Mouse (Mus musculus): ENCODE data around the gene Sp9. TPM values are rescaled to one million over a fixed set of nuclear protein-coding genes. Genes with fewer than 3 reads are reported as not detected.
A peak's percentile ranks its signal among the peaks of the same experiment; 100 is the strongest.

Gene Sp9
- polyA plus RNA-seq, 1 experiment from 2014 or later, result 3.7 TPM

GRCm38 (mm10) chr2:73276141-73276571 lies 4.4 kb downstream of the Sp9 start:
- under 1% methylated on average over 6 of the region's 6 CpGs for WGBS
- Histone ChIP-seq H3K4me3 (peak overlapping the region; percentile 34; the same call in 1 of the 2 replicates), H3K9ac (no peak overlapping the region), H3K4me2 (peak overlapping the region; percentile 52), H3K36me3 (no peaks in the 10 kb centered on the region), H3K27ac (no peak overlapping the region), H3K27me3 (peaks cover 86% of the 10 kb centered on the region), H3K4me1 (peaks cover 66% of the 10 kb centered on the region), H3K9me3 (no peaks in the 10 kb centered on the region)
- no peak for ATAC-seq (ENCODE audit: insufficient number of reproducible peaks, insufficient read depth, low FRiP score, low TSS enrichment, low read depth)

- Histone ChIP-seq H3K9me3 (no peaks in the 10 kb centered on the region), H3K27ac (peak overlapping the region; percentile 28; the same call in 1 of the 2 replicates), H3K4me1 (peaks cover 62% of the 10 kb centered on the region), H3K4me2 (peak overlapping the region; percentile 52), H3K4me3 (peak overlapping the region; percentile 34), H3K27me3 (peaks cover 86% of the 10 kb centered on the region), H3K36me3 (no peaks in the 10 kb centered on the region), H3K9ac (peak overlapping the region; percentile 65)
- ATAC-seq (ENCODE audit: insufficient number of reproducible peaks, insufficient read depth, low FRiP score, low TSS enrichment, low read depth), result no peak
- 2% methylated on average over 38 of the region's 38 CpGs for WGBS
Measured at GRCm38 (mm10) chr2:73277021-73277708, 5.4 kb downstream of the Sp9 start.

- H3K9me3 ChIP-seq, result no peaks in the 10 kb centered on the region
- H3K4me1 ChIP-seq, result peaks cover 58% of the 10 kb centered on the region
- 2% methylated on average over 18 of the region's 18 CpGs for WGBS
- peak overlapping the region; percentile 65 for H3K9ac ChIP-seq
- ATAC-seq (ENCODE audit: insufficient number of reproducible peaks, insufficient read depth, low FRiP score, low TSS enrichment, low read depth), result no peak
- H3K4me3 ChIP-seq, result peak overlapping the region; percentile 34
- H3K4me2 ChIP-seq, result peak overlapping the region; percentile 52
- H3K27me3 ChIP-seq, result peaks cover 84% of the 10 kb centered on the region
- no peaks in the 10 kb centered on the region for H3K36me3 ChIP-seq
- H3K27ac ChIP-seq, result peak overlapping the region; percentile 28; the same call in 1 of the 2 replicates
Measured at GRCm38 (mm10) chr2:73277709-73278075, 6.0 kb downstream of the Sp9 start.

GRCm38 (mm10) chr2:73278131-73278854 lies 6.6 kb downstream of the Sp9 start:
- Histone ChIP-seq H3K4me1 (peaks cover 52% of the 10 kb centered on the region), H3K36me3 (no peaks in the 10 kb centered on the region), H3K4me2 (peak overlapping the region; percentile 52), H3K27ac (no peak overlapping the region), H3K9me3 (no peaks in the 10 kb centered on the region), H3K9ac (peak overlapping the region; percentile 65; the same call in 1 of the 2 replicates), H3K27me3 (peaks cover 79% of the 10 kb centered on the region), H3K4me3 (peak overlapping the region; percentile 34)
- ATAC-seq (ENCODE audit: insufficient number of reproducible peaks, insufficient read depth, low FRiP score, low TSS enrichment, low read depth), result no peak
- WGBS, result 1% methylated on average over 20 of the region's 20 CpGs

- no peak overlapping the region for H3K27ac ChIP-seq
- H3K27me3 ChIP-seq, result peaks cover 73% of the 10 kb centered on the region
- no peaks in the 10 kb centered on the region for H3K9me3 ChIP-seq
- peak overlapping the region; percentile 52 for H3K4me2 ChIP-seq
- peak overlapping the region; percentile 46; the same call in 1 of the 2 replicates for H3K9ac ChIP-seq
- H3K36me3 ChIP-seq, result no peaks in the 10 kb centered on the region
- peaks cover 46% of the 10 kb centered on the region for H3K4me1 ChIP-seq
- H3K4me3 ChIP-seq, result peak overlapping the region; percentile 28
- WGBS, result under 1% methylated on average over 17 of the region's 17 CpGs
- no peak; the same call in 1 of the 2 replicates for ATAC-seq (ENCODE audit: insufficient number of reproducible peaks, insufficient read depth, low FRiP score, low TSS enrichment, low read depth)
Measured at GRCm38 (mm10) chr2:73278869-73279268, 7.1 kb downstream of the Sp9 start.

GRCm38 (mm10) chr2:73279271-73280038 lies 7.7 kb downstream of the Sp9 start:
- H3K27ac ChIP-seq, result no peak overlapping the region
- no peak for ATAC-seq (ENCODE audit: insufficient number of reproducible peaks, insufficient read depth, low FRiP score, low TSS enrichment, low read depth)
- H3K36me3 ChIP-seq, result no peaks in the 10 kb centered on the region
- 3% methylated on average over 27 of the region's 31 CpGs for WGBS
- H3K4me3 ChIP-seq, result peak overlapping the region; percentile 28
- H3K9me3 ChIP-seq, result no peaks in the 10 kb centered on the region
- peak overlapping the region; percentile 46; the same call in 1 of the 2 replicates for H3K9ac ChIP-seq
- H3K4me1 ChIP-seq, result peaks cover 40% of the 10 kb centered on the region
- peak overlapping the region; percentile 52 for H3K4me2 ChIP-seq
- H3K27me3 ChIP-seq, result peaks cover 68% of the 10 kb centered on the region

GRCm38 (mm10) chr2:73280356-73281047 lies 8.8 kb downstream of the Sp9 start:
- 3% methylated on average over 33 of the region's 33 CpGs for WGBS
- Histone ChIP-seq H3K9ac (peak overlapping the region; percentile 36; the same call in 1 of the 2 replicates), H3K9me3 (no peaks in the 10 kb centered on the region), H3K4me3 (peak overlapping the region; percentile 29), H3K4me1 (peaks cover 37% of the 10 kb centered on the region), H3K4me2 (peak overlapping the region; percentile 48), H3K27ac (no peak overlapping the region), H3K36me3 (no peaks in the 10 kb centered on the region), H3K27me3 (peaks cover 63% of the 10 kb centered on the region)
- no peak for ATAC-seq (ENCODE audit: insufficient number of reproducible peaks, insufficient read depth, low FRiP score, low TSS enrichment, low read depth)

GRCm38 (mm10) chr2:73281048-73281661 lies 9.4 kb downstream of the Sp9 start:
- H3K9ac ChIP-seq, result 0 out of 2 replicates have a peak overlapping the region, but pooled peaks have one; percentile 36
- H3K4me1 ChIP-seq, result peaks cover 37% of the 10 kb centered on the region
- H3K4me2 ChIP-seq, result peak overlapping the region; percentile 48
- H3K36me3 ChIP-seq, result no peaks in the 10 kb centered on the region
- no peak overlapping the region for H3K27ac ChIP-seq
- peaks cover 57% of the 10 kb centered on the region for H3K27me3 ChIP-seq
- no peak for ATAC-seq (ENCODE audit: insufficient number of reproducible peaks, insufficient read depth, low FRiP score, low TSS enrichment, low read depth)
- peak overlapping the region; percentile 29 for H3K4me3 ChIP-seq
- H3K9me3 ChIP-seq, result no peaks in the 10 kb centered on the region
- WGBS, result 12% methylated on average over 22 of the region's 22 CpGs

- Histone ChIP-seq H3K4me3 (no peak overlapping the region), H3K27ac (no peak overlapping the region), H3K27me3 (peaks cover 53% of the 10 kb centered on the region), H3K4me1 (peaks cover 37% of the 10 kb centered on the region), H3K9me3 (no peaks in the 10 kb centered on the region), H3K9ac (no peak overlapping the region), H3K36me3 (no peaks in the 10 kb centered on the region), H3K4me2 (no peak overlapping the region)
- no peak for ATAC-seq (ENCODE audit: insufficient number of reproducible peaks, insufficient read depth, low FRiP score, low TSS enrichment, low read depth)
- WGBS, result 9% methylated on average over 7 of the region's 7 CpGs
Measured at GRCm38 (mm10) chr2:73281707-73282106, 10.0 kb downstream of the Sp9 start.

GRCm38 (mm10) chr2:73285630-73286029 lies 13.9 kb downstream of the Sp9 start:
- 11% methylated on average over 2 of the region's 2 CpGs for WGBS
- H3K36me3 ChIP-seq, result peaks cover 12% of the 10 kb centered on the region
- H3K9ac ChIP-seq, result no peak overlapping the region
- no peak overlapping the region for H3K4me2 ChIP-seq
- H3K9me3 ChIP-seq, result no peaks in the 10 kb centered on the region
- ATAC-seq (ENCODE audit: insufficient number of reproducible peaks, insufficient read depth, low FRiP score, low TSS enrichment, low read depth), result no peak
- H3K27me3 ChIP-seq, result peaks cover 19% of the 10 kb centered on the region
- no peak overlapping the region for H3K27ac ChIP-seq
- H3K4me1 ChIP-seq, result peaks cover 12% of the 10 kb centered on the region
- no peak overlapping the region for H3K4me3 ChIP-seq

Measured in embryonic facial prominence, embryonic 13.5 days (tissue).